Mouse (Mus musculus) large intestine, adult 2 months (tissue): Measurements from ENCODE around the gene Gm5089. TPM values are rescaled to one million over a fixed set of nuclear protein-coding genes. Genes with fewer than 3 reads are reported as not detected.

ENCODE experiments used
- DNase-seq: peaks from one replicate; pipeline ENCODE4 v3.0.0-alpha.2; 2012; ENCODE audit warnings: low read depth, low spot score
- WGBS: fragments of 180-500 bp; shearing (Covaris S2); methylation state at CpG from one replicate; pipeline ENCODE4 v1.1.7; 2018; 5-methylcytosine and 5-hydroxymethylcytosine counted together
- polyA plus RNA-seq: library from polyadenylated mRNA; depleted of rRNA; stranded (reverse); fragments of >200 nt; gene quantifications from 2 replicates; pipeline ENCODE4 v1.2.3, GENCODE M21; 2012

Gene Gm5089
- polyA plus RNA-seq, 1 experiment = not detected

- 6% methylated on average over 29 of the region's 29 CpGs for WGBS
- no peak for DNase-seq
These were observed 1.1 kb downstream of the Gm5089 start for GRCm38 (mm10) chr14:122449601-122450495.

- WGBS = 82% methylated on average over 10 of the region's 10 CpGs
- no peak for DNase-seq
These were observed 14.1 kb downstream of the Gm5089 start for GRCm38 (mm10) chr14:122436850-122437249.

GRCm38 (mm10) chr14:122434039-122434438, 16.9 kb downstream of the Gm5089 start:
- 63% methylated on average over 10 of the region's 10 CpGs for WGBS

GRCm38 (mm10) chr14:122432558-122432957, 18.4 kb downstream of the Gm5089 start:
- DNase-seq = no peak
- WGBS = 44% methylated on average over 3 of the region's 3 CpGs

More at GRCm38 (mm10) chr14:122434039-122434438, 16.9 kb downstream of the Gm5089 start:
- DNase-seq = no peak

- DNase-seq = no peak
- 79% methylated on average over 3 of the region's 3 CpGs for WGBS
These were observed 23.3 kb downstream of the Gm5089 start for GRCm38 (mm10) chr14:122427654-122428053.

GRCm38 (mm10) chr14:122427204-122427560, 23.7 kb downstream of the Gm5089 start:
- no peak for DNase-seq
- 64% methylated on average over 8 of the region's 8 CpGs for WGBS

DNA sequence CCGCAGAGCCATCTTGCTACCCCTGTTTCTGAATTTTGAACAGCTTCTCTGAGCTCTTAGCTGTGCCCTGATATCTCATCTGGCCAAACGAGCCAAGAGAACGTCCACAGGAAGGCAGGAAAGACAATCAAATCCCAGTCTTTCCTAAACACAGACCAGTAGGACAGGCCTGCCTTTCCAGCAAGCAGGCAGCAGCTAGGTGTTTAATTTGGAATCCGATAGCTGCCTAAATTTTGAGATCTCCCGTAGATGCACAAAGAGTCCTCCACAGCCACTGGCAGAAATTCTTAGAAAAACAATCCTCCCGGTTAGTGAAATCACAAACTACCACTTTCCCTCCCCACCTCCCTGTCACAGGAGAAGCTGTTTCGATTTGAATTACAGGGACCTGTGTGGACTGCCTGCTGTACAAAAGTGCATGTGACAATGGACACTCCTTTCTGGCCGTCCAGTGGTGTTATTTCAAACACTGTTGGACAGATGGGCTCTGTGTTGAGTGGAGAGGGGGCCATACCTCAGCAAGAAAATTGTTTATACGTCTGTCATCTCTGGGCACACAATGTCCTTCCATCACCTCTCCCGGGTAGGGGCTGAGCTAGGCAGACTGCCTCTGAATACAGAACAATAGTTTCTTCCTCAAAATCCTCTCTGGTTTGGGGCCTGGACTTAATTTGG, 24.2 kb downstream of the Gm5089 start:
- WGBS = 51% methylated on average over 10 of the region's 10 CpGs
- DNase-seq = no peak

DNA sequence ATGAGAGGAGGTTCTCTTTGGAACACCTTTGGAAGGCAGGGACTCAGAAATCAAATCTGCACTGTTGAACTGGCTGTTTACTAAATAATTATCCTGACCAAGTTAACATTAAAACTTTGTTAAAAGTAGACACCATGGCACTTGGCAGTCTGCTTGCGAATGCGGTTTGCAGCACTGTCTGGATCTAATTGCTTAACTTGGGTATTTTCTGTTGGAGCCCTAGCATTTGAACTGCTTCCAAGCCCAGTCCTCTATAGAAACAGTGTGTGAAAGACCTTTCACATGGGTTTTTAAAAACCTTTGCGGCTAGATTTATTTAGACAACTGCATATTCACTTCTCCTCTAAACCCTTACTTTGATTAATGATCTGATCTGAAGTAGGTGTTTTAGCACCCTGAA, 26.5 kb downstream of the Gm5089 start:
- no peak for DNase-seq
- WGBS = 95% methylated on average over 3 of the region's 3 CpGs

GRCm38 (mm10) chr14:122416166-122416771, 34.6 kb downstream of the Gm5089 start:
- no peak for DNase-seq
- WGBS = 45% methylated on average over 4 of the region's 4 CpGs

DNA sequence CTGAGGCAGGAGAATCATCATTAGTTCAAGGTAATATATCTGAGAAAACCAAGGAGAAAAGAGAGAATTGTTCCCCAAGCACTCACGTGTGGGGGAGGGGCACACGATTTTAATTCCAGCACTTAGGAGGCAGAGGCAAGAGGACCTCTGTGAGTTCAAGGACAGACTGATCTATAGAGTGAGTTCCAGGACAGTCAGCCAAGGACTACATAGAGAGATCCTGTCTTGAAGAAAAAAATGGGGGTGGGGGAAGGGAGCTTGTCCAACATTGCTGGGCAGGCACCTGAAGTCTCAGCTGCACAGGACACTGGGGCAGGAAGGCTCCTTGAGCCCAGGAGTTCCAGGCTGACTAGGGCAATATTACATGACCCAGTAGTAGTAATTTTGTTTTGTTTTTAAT, 36.1 kb downstream of the Gm5089 start:
- no peak for DNase-seq

DNA sequence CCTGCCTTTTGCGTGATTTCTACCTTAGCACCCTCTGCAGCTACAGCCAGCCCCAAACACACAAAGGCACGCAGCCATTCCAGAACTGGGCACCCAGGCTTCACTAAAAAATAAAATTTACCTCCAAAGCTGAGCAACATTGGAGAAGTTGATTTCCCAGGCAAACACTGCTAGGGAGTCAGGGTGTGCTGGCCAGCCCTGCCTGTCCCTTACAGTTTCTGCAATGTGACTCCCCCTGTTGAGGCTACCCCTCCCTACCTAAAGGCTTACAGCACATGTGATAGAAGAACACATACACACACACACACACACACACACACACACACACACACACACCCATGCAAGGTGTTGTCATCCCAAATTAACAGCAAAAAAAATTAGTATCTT, 37.4 kb downstream of the Gm5089 start:
- 78% methylated on average over 2 of the region's 2 CpGs for WGBS
- no peak for DNase-seq

More for the DNA sequence above, 36.1 kb downstream of the Gm5089 start:
- 90% methylated on average over 2 of the region's 2 CpGs for WGBS

DNA sequence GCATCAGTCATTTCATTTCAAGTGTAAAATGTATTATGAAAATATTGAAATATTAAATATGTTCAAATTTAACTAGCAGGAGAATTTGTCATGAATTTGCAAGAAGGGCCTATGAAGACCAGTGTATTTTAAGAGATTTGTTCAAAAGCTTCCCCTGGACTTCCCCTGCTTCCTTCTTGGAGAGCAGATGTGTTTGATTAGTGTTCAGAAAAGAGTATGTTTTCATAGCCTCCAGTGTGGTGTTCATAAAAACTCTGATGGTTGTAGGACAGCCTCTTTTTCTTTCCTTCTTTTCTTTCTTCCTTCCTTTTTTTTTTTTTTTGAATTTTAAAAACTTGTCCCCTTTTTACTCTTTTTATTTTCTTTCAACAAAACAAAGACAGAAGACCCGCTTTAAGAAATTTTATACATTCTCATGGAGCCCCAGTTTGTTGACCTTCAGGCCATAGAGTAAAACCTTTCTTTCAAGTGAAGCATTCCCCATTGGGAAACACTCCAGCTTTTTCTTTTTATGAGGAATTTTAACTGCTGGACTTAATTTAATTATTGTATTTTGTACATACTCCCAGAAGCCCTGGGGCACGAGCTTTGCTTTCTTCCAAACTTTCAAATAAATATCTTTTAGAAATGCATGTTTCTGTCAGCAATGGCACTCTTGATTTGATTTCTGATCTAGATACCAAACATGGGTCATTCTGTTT, 37.9 kb downstream of the Gm5089 start:
- 55% methylated on average over 2 of the region's 2 CpGs for WGBS
- DNase-seq = no peak

DNA sequence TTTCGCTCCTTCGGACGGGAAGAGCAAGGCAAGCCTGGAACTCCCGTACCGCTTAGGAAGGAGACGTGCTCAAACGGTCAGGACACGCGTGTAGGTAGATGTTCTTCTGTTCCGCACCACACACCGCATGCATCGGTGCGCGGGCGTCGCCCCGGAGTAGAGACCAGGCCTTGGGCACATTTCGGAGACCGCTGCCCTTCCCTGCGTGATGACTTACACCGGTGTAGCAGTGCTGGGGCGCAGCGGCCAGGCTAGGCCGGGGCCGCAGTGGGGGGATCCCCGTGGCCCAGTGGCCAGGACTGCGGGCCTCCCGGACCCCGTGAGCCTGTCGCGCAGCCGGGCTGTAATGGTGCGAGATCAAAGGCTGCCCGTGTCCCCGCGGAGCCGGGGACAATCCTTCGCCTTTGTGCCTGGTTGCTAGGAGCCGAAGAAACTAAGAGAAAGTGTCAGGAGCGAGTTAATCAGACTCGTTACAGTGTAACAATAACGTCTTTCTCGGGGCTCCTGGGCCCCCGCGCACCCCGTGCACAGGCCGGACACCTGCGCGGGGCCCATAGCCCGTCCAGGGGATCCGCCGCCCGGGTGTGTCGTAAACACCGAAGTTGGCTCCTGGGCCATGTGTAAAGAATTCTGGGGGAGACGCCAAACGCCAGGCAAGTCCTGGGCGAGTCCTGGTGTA, 44.2 kb downstream of the Gm5089 start:
- DNase-seq = no peak
- 3% methylated on average over 58 of the region's 58 CpGs for WGBS

DNA sequence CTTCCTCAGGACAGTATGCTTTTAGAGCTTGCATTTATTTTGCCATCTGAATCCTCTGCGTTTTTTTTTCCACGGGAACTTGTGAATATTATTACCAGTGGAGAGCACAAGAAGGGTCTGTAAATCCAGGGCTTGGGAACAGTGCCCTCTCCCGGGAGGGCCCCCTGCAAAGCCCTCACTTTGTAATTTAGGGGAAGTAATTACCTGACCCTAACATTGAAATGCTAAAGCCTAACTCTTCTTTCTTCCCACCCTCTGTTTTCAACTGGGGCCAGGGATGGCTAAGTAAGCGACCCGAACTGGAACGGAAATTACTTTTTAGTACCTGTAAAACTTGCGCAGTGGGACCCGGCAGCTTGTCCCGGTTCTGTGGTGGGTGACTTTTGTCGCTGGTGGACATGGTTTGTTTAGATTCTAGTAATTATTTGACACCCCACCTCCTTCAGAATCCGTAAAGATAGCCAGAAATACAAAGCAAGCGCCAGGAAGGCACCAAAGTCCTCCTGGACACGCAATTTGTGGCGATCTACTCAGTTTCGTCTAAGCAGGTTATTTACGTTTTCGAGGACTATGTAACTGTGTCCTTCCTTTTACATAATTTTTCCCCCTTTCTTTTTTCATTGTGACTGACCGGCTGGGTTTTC, 44.9 kb downstream of the Gm5089 start:
- DNase-seq = no peak

DNA sequence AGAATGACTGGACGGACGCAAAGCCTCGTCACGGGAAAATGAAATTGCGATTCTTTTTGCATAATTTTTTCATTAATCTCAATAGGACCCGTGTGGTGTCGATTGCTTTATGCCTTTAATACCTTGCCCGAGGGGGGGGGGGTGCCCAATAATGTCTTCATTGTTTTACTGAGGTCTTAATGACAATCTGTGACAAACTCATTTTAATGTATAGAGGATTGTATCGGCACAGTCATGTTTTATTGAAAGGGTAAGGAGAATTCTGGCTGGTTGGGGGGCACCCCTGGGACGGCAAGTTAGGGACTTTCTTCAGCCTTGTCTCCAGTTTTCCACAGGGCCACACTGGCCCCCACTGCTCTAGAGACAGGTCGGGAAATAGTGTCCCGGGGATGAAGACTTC, 45.7 kb downstream of the Gm5089 start:
- DNase-seq = no peak

More for the DNA sequence above, 44.9 kb downstream of the Gm5089 start:
- WGBS = 9% methylated on average over 18 of the region's 18 CpGs

DNA sequence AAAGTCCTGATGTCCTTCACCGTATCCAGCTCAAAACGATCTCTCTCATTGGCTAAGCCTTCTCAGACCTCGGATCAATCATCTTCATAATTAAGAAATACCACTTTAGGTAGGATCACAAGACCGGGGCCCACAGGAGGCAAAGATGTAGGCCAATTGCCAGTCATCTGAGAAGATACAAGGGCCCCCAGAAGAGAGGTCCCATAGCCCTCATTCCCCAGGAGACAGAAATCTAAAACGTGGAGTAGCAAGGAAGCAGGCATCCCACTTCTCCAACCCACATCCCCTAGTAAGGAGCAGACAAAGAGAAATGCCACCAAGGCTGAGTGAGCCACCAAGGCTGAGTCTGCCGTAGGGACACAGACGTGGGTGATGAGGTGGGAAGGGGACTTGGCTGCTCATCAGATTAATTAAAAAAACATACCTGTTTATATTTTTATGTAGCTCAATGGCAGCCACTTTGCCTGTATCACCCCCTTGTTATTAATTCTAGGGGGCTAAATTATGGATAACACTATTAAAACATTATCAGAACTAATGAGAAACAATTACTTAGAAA, 46.2 kb downstream of the Gm5089 start:
- DNase-seq = no peak
- 90% methylated on average over 7 of the region's 7 CpGs for WGBS

More for the DNA sequence above, 45.7 kb downstream of the Gm5089 start:
- WGBS = 70% methylated on average over 12 of the region's 12 CpGs

- 93% methylated on average over 3 of the region's 3 CpGs for WGBS
- no peak for DNase-seq
These were observed 47.4 kb downstream of the Gm5089 start for GRCm38 (mm10) chr14:122403422-122403940.

DNA sequence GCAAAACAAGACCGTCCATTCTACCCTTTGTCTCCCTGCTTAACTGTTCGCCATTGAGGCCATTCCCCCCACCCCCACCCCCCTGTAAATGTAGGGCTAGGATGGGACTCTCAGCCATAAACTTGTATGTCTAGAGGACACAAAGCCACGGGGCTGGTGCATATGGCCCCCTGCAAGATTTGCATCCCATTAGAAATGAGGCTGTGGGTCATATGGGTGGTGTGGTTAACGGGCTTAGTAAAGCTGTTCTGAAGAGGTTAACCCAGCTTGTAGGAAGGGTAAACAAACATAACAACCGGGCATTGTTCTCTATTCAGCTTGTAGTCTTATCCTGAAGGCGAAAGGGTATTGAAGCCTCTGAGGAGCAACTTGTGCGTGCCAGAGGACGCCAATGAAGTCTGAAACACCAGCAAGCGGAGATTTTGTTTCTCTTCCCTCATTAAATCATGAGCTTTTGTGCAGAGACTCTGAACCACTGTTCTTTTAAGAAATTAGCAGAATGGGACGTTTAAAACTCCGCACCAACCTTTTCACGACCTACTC, 48.1 kb downstream of the Gm5089 start:
- 68% methylated on average over 12 of the region's 12 CpGs for WGBS

More for the DNA sequence above, 48.1 kb downstream of the Gm5089 start:
- DNase-seq = no peak
